24 mouse cellular contexts compared by ENCODE assay signal in genomic region chr5:20779191-20779590, GRCm38 (mm10).
DNase-seq lines count a peak whose midpoint lies in the region; ATAC-seq and TF ChIP-seq lines count a peak whose summit lies in the region.
"Had no signal": no experiment of that assay in that cellular context is flagged by ENCODE, and none has a peak within 500 bp of the region (broad histone marks: within the 10 kb centered on the region; RNA-seq: fewer than 3 reads in every experiment).

No protein-coding gene starts in this region.

- 0 out of 2 replicates have a peak overlapping the region, but pooled peaks have one; percentile 46 for H3K27ac ChIP-seq in embryonic facial prominence, embryonic 12.5 days
- H3K27ac ChIP-seq in embryonic facial prominence, embryonic 10.5 days (replicated peaks), result no peak overlapping the region
- no peak overlapping the region for H3K27ac ChIP-seq in lung, postnatal 0 days (ENCODE audit: low read length)
- peak overlapping the region; percentile 66 for H3K27ac ChIP-seq in embryonic facial prominence, embryonic 14.5 days (replicated peaks; ENCODE audit: low read depth, low read length)
- no peak overlapping the region for H3K27ac ChIP-seq in left cerebral cortex, adult 2 months
- H3K27ac ChIP-seq: forebrain, embryonic 12.5 days; hindbrain, embryonic 14.5 days; midbrain, embryonic 15.5 days; neural tube, embryonic 13.5 days had no signal

- TF ChIP-seq CTCF in lung, postnatal 0 days (IDR thresholded peaks at IDR 0.05), result no peak
- no peak for TF ChIP-seq CTCF in left cerebral cortex, adult 2 months (IDR thresholded peaks at IDR 0.05)

- intact Hi-C loops in left cerebral cortex, adult 2 months (cut with DNase I), result no loop called here

- H3K4me3 ChIP-seq in embryonic facial prominence, embryonic 12.5 days, result no peak overlapping the region
- no peak overlapping the region for H3K4me3 ChIP-seq in embryonic facial prominence, embryonic 10.5 days
- no peak overlapping the region for H3K4me3 ChIP-seq in lung, postnatal 0 days (ENCODE audit: low read depth, low read length)
- H3K4me3 ChIP-seq in embryonic facial prominence, embryonic 14.5 days (ENCODE audit: low read depth, low read length), result no peak overlapping the region
- H3K4me3 ChIP-seq in left cerebral cortex, adult 2 months, result no peak overlapping the region
- H3K4me3 ChIP-seq: erythroblast, embryonic 14.5 days; forebrain, embryonic 12.5 days; midbrain, embryonic 15.5 days; myocyte; neural tube, embryonic 13.5 days had no signal

- 0 out of 2 replicates have a peak, but pooled peaks cover 5% of the 10 kb centered on the region for H3K36me3 ChIP-seq in embryonic facial prominence, embryonic 12.5 days
- H3K36me3 ChIP-seq in embryonic facial prominence, embryonic 10.5 days (replicated peaks), result peaks cover 20% of the 10 kb centered on the region
- no peaks in the 10 kb centered on the region for H3K36me3 ChIP-seq in lung, postnatal 0 days (ENCODE audit: insufficient read depth, low read length)
- H3K36me3 ChIP-seq in embryonic facial prominence, embryonic 14.5 days (ENCODE audit: control insufficient read depth, insufficient read depth, low read length), result no peaks in the 10 kb centered on the region
- H3K36me3 ChIP-seq: midbrain, embryonic 15.5 days had no signal

- H3K9me3 ChIP-seq in embryonic facial prominence, embryonic 12.5 days, result no peaks in the 10 kb centered on the region
- no peaks in the 10 kb centered on the region for H3K9me3 ChIP-seq in embryonic facial prominence, embryonic 10.5 days
- H3K9me3 ChIP-seq in lung, postnatal 0 days (ENCODE audit: low read length), result no peaks in the 10 kb centered on the region
- no peaks in the 10 kb centered on the region for H3K9me3 ChIP-seq in embryonic facial prominence, embryonic 14.5 days (ENCODE audit: control insufficient read depth, low read length)
- H3K9me3 ChIP-seq: forebrain, embryonic 12.5 days; midbrain, embryonic 15.5 days; neural tube, embryonic 13.5 days had no signal

- H3K9ac ChIP-seq in embryonic facial prominence, embryonic 12.5 days, result no peak overlapping the region
- no peak overlapping the region for H3K9ac ChIP-seq in lung, postnatal 0 days (replicated peaks; ENCODE audit: low read depth)
- no peak overlapping the region for H3K9ac ChIP-seq in embryonic facial prominence, embryonic 14.5 days (ENCODE audit: low read depth, low read length)
- H3K9ac ChIP-seq: forebrain, embryonic 12.5 days; hindbrain, embryonic 14.5 days; midbrain, embryonic 15.5 days; neural tube, embryonic 13.5 days had no signal

- H3K27me3 ChIP-seq in embryonic facial prominence, embryonic 12.5 days, result no peaks in the 10 kb centered on the region
- H3K27me3 ChIP-seq in embryonic facial prominence, embryonic 10.5 days (replicated peaks; ENCODE audit: low read depth, poor library complexity, severe bottlenecking), result no peaks in the 10 kb centered on the region
- H3K27me3 ChIP-seq in lung, postnatal 0 days (replicated peaks; ENCODE audit: insufficient read depth, low read length), result no peaks in the 10 kb centered on the region
- H3K27me3 ChIP-seq in embryonic facial prominence, embryonic 14.5 days (replicated peaks; ENCODE audit: control insufficient read depth, insufficient read depth, low read length), result no peaks in the 10 kb centered on the region
- H3K27me3 ChIP-seq: forebrain, embryonic 12.5 days; midbrain, embryonic 15.5 days; neural tube, embryonic 13.5 days had no signal

- DNase-seq in embryonic facial prominence, embryonic 10.5 days (ENCODE audit: low spot score), result no peak
- DNase-seq in lung, postnatal 0 days (ENCODE audit: low spot score), result peak; percentile 14
- DNase-seq in lung, postnatal 14 days, result no peak
- peak; percentile 5 for DNase-seq in NIH3T3 (ENCODE audit: low read depth)
- peak; percentile 42 for DNase-seq in embryonic facial prominence, embryonic 14.5 days (ENCODE audit: low spot score)
- DNase-seq in left cerebral cortex, adult 2 months (ENCODE audit: extremely low spot score in 1 of 2, low spot score in 2 of 2), result no peak
- DNase-seq: adrenal gland, postnatal 10 days; gastrocnemius, postnatal 25 days; heart, adult 18-20 months; kidney, adult 18-20 months; kidney, postnatal 4 days; retina, postnatal 1 day; right cerebral cortex, postnatal 25 days; spleen, adult 18-20 months; thymus, adult 18-20 months; thymus, postnatal 4 days had no signal

- 43% methylated on average over 2 of the region's 2 CpGs for WGBS in embryonic facial prominence, embryonic 12.5 days
- 72% methylated on average over 2 of the region's 2 CpGs for WGBS in embryonic facial prominence, embryonic 10.5 days
- WGBS in lung, postnatal 0 days, result 42% methylated on average over 2 of the region's 2 CpGs
- WGBS in embryonic facial prominence, embryonic 14.5 days, result 32% methylated on average over 2 of the region's 2 CpGs

- 0 out of 2 replicates have a peak, but pooled peaks have one; percentile 28 for ATAC-seq in embryonic facial prominence, embryonic 12.5 days (ENCODE audit: insufficient number of reproducible peaks, insufficient read depth, low FRiP score, low TSS enrichment)
- no peak for ATAC-seq in lung, postnatal 0 days
- no peak for ATAC-seq in embryonic facial prominence, embryonic 14.5 days (ENCODE audit: low read depth)
- ATAC-seq: inflammation-experienced regulatory T-cells, adult 6 months; midbrain, embryonic 15.5 days had no signal

- TF ChIP-seq EP300 in lung, postnatal 0 days (IDR thresholded peaks at IDR 0.05), result no peak

- no peaks in the 10 kb centered on the region for H3K4me1 ChIP-seq in embryonic facial prominence, embryonic 12.5 days
- H3K4me1 ChIP-seq in embryonic facial prominence, embryonic 10.5 days, result no peaks in the 10 kb centered on the region
- H3K4me1 ChIP-seq in lung, postnatal 0 days (ENCODE audit: insufficient read depth, low read depth, low read length), result no peaks in the 10 kb centered on the region
- H3K4me1 ChIP-seq in embryonic facial prominence, embryonic 14.5 days (ENCODE audit: control insufficient read depth, insufficient read depth, low read length), result no peaks in the 10 kb centered on the region
- H3K4me1 ChIP-seq: forebrain, embryonic 12.5 days; midbrain, embryonic 15.5 days; neural tube, embryonic 13.5 days had no signal

- no peak overlapping the region for H3K4me2 ChIP-seq in embryonic facial prominence, embryonic 12.5 days (replicated peaks)
- no peak overlapping the region for H3K4me2 ChIP-seq in lung, postnatal 0 days (replicated peaks; ENCODE audit: low read depth, low read length)
- H3K4me2 ChIP-seq in embryonic facial prominence, embryonic 14.5 days (ENCODE audit: low read depth, low read length), result no peak overlapping the region
- H3K4me2 ChIP-seq: forebrain, embryonic 12.5 days; hindbrain, embryonic 14.5 days; midbrain, embryonic 15.5 days; neural tube, embryonic 13.5 days had no signal

Comparison
In these comparisons a context has a peak if more than half of its experiments do, and no peak if none do; other contexts are left out.
1. H3K27ac ChIP-seq: peak in embryonic facial prominence, embryonic 12.5 days (single experiment) and embryonic facial prominence, embryonic 14.5 days (single experiment); none in embryonic facial prominence, embryonic 10.5 days (single experiment), lung, postnatal 0 days (single experiment) and left cerebral cortex, adult 2 months (single experiment).
2. DNase-seq: peak in lung, postnatal 0 days (single experiment), NIH3T3 (single experiment) and embryonic facial prominence, embryonic 14.5 days (single experiment); none in embryonic facial prominence, embryonic 10.5 days (single experiment), lung, postnatal 14 days (single experiment) and left cerebral cortex, adult 2 months (0 of 2).